28 mouse cellular contexts compared by ENCODE assay signal in genomic region chr8:12955880-12956279, GRCm38 (mm10).
A peak's percentile ranks its signal among the peaks of the same experiment; 100 is the strongest.
DNase-seq lines count a peak whose midpoint lies in the region; ATAC-seq and TF ChIP-seq lines count a peak whose summit lies in the region.
"Had no signal": no experiment of that assay in that cellular context is flagged by ENCODE, and none has a peak within 500 bp of the region (broad histone marks: within the 10 kb centered on the region; RNA-seq: fewer than 3 reads in every experiment).

No protein-coding gene starts in this region.

- no peak overlapping the region for H3K9ac ChIP-seq in heart, adult 2 months (ENCODE audit: low read depth, low read length)
- H3K9ac ChIP-seq: forebrain, embryonic 13.5 days; heart, embryonic 13.5 days; hindbrain, embryonic 13.5 days; intestine, embryonic 15.5 days had no signal

- 0 out of 2 replicates have a peak, but pooled peaks have one; percentile 3 for TF ChIP-seq CTCF in heart, adult 2 months (IDR thresholded peaks at IDR 0.05)

- TF ChIP-seq EP300 in heart, adult 2 months (IDR thresholded peaks at IDR 0.05; ENCODE audit: insufficient read depth, low read depth, low read length): no peak

- no peak overlapping the region for H3K4me3 ChIP-seq in heart, adult 2 months
- H3K4me3 ChIP-seq: forebrain, embryonic 10.5 days; forebrain, embryonic 13.5 days; gastrocnemius, adult 2 months; heart, embryonic 10.5 days; heart, embryonic 13.5 days; hindbrain, embryonic 10.5 days; hindbrain, embryonic 13.5 days; intestine, embryonic 15.5 days had no signal

- 61% methylated on average over 4 of the region's 4 CpGs for WGBS in heart, adult 2 months

- no peaks in the 10 kb centered on the region for H3K36me3 ChIP-seq in heart, adult 2 months (ENCODE audit: control insufficient read depth, insufficient read depth, low read length)
- H3K36me3 ChIP-seq: G1E; heart, embryonic 10.5 days; heart, embryonic 13.5 days; intestine, embryonic 15.5 days had no signal

- TF ChIP-seq POLR2A in heart, adult 2 months (IDR thresholded peaks at IDR 0.05; ENCODE audit: insufficient read depth, low read depth, low read length): no peak

- ATAC-seq in common myeloid progenitor, adult 5-6 weeks (replicated peaks; ENCODE audit: low read depth, poor library complexity, severe bottlenecking): peak; percentile 78
- ATAC-seq in hematopoietic stem cell, adult 5-6 weeks (replicated peaks in 1 of 2; ENCODE audit: insufficient read depth in 1 of 2, low FRiP score in 2 of 2, low TSS enrichment in 1 of 2, low read depth in 1 of 2, poor library complexity in 2 of 2, severe bottlenecking in 2 of 2): peak; percentile 29 to 34; a peak in 2 of 4 replicates
- ATAC-seq: forebrain, embryonic 13.5 days; forebrain, embryonic 16.5 days; hindbrain, embryonic 16.5 days; intestine, embryonic 15.5 days; Patski had no signal

- no peak for DNase-seq in heart, adult 2 months
- DNase-seq in heart, postnatal 36 days: no peak
- DNase-seq in monocyte, adult 2 months (ENCODE audit: low read depth in 1 of 2, low spot score in 2 of 2): peak; percentile 33 to 52
- DNase-seq in adrenal gland, postnatal 36 days: no peak
- no peak for DNase-seq in embryo, embryonic 10 days (ENCODE audit: low spot score)
- DNase-seq in left cerebral cortex, postnatal 10 days (ENCODE audit: extremely low spot score in 1 of 2, low spot score in 2 of 2): no peak
- DNase-seq: adrenal gland, postnatal 10 days; B cell, adult 2 months; cerebellum, adult 11-12 months; cerebellum, adult 8-10 months; cerebellum, postnatal 10 days; cerebellum, postnatal 36 days; gastrocnemius, adult 2 months; heart, adult 18-20 months; heart, postnatal 14 days had no signal

- intact Hi-C loops in heart, adult 2 months (cut with DNase I): no loop called here
- intact Hi-C loops in heart, postnatal 36 days (cut with DNase I): no loop called here
- intact Hi-C loops in left cerebral cortex, postnatal 10 days (cut with DNase I): no loop called here

- H3K79me2 ChIP-seq in heart, adult 2 months (replicated peaks; ENCODE audit: control insufficient read depth, insufficient read depth, low read length): no peaks in the 10 kb centered on the region

- H3K27ac ChIP-seq in heart, adult 2 months: no peak overlapping the region
- H3K27ac ChIP-seq: forebrain, embryonic 10.5 days; forebrain, embryonic 13.5 days; gastrocnemius, adult 2 months; heart, embryonic 10.5 days; heart, embryonic 13.5 days; hindbrain, embryonic 13.5 days; intestine, embryonic 15.5 days had no signal

- H3K27me3 ChIP-seq in heart, adult 2 months (ENCODE audit: control insufficient read depth, insufficient read depth, low read length): no peaks in the 10 kb centered on the region
- H3K27me3 ChIP-seq: forebrain, embryonic 13.5 days; heart, embryonic 13.5 days; hindbrain, embryonic 13.5 days; intestine, embryonic 15.5 days; Patski had no signal

- peaks cover 4% of the 10 kb centered on the region for H3K4me1 ChIP-seq in heart, adult 2 months (ENCODE audit: control insufficient read depth, insufficient read depth, low read length)
- H3K4me1 ChIP-seq: heart, embryonic 13.5 days had no signal

Comparison
In these comparisons a context has a peak if more than half of its experiments do, and no peak if none do; other contexts are left out.
1. DNase-seq: peak in monocyte, adult 2 months (2 of 2); none in heart, adult 2 months (0 of 2), heart, postnatal 36 days (0 of 2), adrenal gland, postnatal 36 days (0 of 2), embryo, embryonic 10 days (single experiment) and left cerebral cortex, postnatal 10 days (0 of 2).